Mouse (Mus musculus): ENCODE results near the gene B3gnt6.

DNA sequence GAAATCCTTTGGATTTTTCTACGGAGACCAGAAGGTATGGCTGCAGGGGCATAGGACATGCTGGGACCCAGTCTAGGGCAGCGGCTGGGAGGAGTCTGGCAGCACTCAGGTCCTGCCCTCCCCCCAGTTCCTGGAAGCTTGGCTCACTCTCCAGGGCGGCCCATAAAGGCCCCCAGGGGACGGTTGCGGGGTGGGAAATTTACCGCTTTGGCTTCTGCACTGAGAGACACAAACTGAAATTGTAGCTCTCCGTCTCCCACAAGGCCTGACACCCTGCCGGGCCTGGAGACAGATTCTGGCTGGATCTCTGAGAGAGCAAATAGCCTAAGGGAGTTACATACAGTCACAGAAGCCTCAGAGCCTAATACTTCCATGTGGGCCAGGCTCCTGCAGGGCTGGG, 46.9 kb downstream of the B3gnt6 start:
- no peak for TF ChIP-seq CTCF (IDR thresholded peaks at IDR 0.05; ENCODE audit: insufficient read depth, low read depth, low read length)
- TF ChIP-seq POLR2A (IDR thresholded peaks at IDR 0.05; ENCODE audit: insufficient read depth, low read depth, low read length) = no peak

All from olfactory bulb, adult 2 months (tissue).